Mouse (Mus musculus) ovary, postnatal 14 days (tissue): Measurements from ENCODE around the gene Pex11a.
"Not testable (repeated sequence)": the region's sequence is repeated elsewhere in the genome, so short reads cannot be mapped to it uniquely, and the experiment has no call there.

Source experiments
- DNase-seq: peaks from one replicate; pipeline ENCODE4 v3.0.0; 2022; ENCODE audit warnings: low spot score

Pex11a gene

GRCm38 (mm10) chr7:79742659-79743536 lies at the start of gene Pex11a, which contains the start of gene Wdr93:
Pex11a (minus strand) TSS chr7:79743131.
Wdr93 (plus strand) TSS chr7:79743163.
- DNase-seq, result peak; percentile 70

GRCm38 (mm10) chr7:79789812-79790211 lies 46.9 kb upstream of the Pex11a start:
- DNase-seq, result not testable (repeated sequence)

- peak; percentile 72 for DNase-seq
Observed at GRCm38 (mm10) chr7:79786295-79786694, 43.4 kb upstream of the Pex11a start.

- no peak for DNase-seq
Observed at GRCm38 (mm10) chr7:79782516-79782855, 39.6 kb upstream of the Pex11a start.

- no peak for DNase-seq
Observed at GRCm38 (mm10) chr7:79781826-79782515, 39.0 kb upstream of the Pex11a start.

DNA sequence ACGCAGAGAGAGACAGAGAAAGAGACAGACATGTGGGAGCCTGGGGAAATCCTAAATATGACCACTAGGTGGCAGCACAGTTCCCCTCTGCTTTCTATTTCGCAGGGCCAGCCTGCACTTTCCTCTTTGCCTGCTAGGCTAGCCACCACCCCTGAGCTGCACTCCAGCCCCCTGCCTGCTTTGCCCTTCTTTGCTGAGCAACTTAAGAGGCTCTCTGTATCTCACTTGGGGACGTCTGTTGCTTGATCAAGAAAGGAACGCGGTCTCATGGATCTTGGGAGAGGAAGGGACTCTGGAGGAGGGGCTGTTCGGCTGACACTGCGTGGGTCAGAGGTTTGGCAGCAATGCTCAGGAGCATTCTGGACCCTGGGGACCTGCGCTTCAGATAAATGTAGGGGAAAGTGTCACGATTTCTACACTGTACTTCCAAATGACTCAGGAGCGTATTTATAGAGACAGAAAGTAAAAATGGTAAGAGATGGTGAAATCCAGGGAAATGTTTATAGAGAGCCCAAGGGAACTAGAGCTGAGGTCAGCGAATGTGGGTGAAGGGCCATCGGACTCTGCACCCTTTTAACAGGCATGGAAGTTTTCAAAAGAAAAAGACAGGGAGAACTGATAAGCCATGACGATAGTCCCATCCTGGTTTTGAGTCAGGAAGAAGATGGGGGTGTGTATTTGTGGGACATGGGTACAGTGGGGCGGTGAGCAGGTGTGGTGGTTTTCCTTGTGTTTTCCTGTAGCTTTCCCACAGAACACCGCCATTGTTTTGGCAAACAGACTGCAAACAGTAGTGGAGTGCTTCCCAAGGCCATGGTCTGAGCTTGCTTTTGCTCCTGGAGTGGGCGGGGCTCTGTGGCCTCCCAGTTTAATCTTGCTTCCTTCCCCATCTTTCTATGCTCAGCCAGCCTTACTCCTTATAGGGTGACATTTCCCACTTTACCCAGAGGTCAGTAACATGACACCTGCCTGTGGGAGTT lies 38.0 kb upstream of the Pex11a start:
- peak; percentile 73 for DNase-seq

DNA sequence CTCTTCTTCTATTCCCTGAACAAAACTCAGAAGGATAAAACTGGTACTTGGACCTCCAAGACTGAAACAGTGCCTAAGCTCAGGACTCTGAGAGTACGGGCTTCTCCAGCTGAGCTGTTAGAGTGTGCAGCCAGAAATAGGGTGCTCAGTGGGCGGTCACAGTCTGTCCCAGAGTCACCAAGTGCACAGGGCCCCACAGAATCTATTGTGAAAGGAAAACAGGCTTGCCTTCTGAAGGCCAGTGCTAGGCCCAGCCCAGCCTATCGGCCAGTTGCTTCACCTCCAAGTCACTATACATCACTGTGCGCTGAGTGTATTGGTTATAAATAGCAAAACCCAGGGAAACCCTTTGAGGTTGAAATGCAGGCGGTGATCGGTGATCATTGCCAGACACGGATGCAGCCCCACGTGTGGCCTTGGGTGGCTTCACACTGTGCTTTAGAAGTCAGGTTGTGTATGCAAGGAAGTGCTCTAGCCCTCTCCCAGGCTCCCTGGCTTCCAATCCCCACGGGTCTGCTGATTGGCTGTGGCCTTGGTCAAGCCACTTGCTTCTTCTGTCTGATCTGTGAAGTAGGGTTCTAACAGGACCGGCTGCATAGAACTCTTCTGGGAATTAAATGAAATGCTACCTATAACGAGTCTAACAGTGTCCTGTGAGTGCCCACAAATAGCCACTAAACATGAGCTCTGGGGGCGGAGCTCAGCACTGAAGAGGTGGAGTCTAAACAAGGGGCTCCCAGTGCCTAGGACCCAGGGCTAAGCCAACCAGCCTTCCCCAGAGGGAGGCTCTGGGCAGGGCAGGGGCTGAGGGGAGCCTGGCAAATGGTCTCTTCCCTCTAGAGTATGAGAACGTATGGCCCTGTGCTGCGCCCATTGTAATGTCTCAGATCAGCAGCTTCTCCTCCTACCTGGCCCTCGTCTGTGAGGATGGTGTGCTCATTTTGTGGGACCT lies 28.9 kb upstream of the Pex11a start:
- DNase-seq, result no peak

DNA sequence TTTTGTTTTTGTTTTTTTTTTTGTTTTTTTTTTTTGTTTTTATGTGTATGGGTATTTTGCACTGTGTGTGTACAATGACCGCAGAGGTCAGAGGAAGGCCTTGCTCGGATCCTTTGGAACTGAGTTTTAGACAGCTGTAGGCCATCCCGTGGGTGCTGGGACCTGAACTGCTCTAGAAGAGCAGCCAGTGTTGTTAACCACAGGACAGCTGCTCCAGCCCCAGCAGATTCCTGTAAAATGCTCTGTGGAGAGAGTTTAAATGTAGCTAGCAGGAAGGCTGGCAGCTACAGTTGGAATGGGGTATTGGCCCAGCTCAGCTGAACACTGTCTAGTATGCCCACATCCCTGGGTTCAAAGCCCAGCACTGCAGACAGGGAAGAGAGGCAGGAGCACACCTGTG lies 26.7 kb upstream of the Pex11a start:
- no peak for DNase-seq

DNA sequence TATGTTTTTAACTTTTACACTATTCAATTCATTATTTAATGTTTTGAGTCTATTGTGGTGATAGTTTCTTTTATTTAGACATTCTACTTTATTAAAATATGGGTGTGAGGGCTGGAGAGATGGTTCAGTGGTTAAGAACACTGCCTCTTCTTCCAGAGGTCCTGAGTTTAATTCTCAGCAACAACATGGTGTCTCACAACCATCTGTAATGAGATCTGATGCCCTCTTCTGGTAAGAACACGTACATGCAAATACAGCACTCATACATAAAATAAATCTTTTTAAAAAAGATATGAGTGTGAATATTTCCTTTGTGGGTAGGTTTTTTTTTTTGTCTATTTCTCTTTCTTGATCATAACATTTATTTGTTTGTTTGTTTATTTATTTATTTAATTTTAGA lies 23.1 kb upstream of the Pex11a start:
- DNase-seq, result no peak

DNA sequence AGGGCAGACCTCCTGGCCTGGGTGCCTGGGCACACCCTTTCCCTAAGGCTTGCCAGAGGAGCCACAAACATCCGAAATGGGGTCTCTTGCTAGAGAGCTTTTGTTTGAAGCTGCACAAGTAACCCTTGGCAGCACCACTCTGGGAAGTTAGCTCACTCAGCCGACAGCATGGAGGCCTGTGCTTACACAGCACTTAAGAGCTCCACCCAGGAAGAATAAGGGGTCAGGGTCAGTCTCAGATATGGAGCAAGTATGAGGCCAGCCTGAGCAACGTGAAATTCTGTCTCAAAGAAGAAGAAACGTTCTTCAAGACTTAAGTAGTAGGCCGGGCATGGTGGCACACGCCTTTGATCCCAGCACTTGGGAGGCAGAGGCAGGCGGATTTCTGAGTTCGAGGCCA lies 19.2 kb upstream of the Pex11a start:
- no peak for DNase-seq

DNA sequence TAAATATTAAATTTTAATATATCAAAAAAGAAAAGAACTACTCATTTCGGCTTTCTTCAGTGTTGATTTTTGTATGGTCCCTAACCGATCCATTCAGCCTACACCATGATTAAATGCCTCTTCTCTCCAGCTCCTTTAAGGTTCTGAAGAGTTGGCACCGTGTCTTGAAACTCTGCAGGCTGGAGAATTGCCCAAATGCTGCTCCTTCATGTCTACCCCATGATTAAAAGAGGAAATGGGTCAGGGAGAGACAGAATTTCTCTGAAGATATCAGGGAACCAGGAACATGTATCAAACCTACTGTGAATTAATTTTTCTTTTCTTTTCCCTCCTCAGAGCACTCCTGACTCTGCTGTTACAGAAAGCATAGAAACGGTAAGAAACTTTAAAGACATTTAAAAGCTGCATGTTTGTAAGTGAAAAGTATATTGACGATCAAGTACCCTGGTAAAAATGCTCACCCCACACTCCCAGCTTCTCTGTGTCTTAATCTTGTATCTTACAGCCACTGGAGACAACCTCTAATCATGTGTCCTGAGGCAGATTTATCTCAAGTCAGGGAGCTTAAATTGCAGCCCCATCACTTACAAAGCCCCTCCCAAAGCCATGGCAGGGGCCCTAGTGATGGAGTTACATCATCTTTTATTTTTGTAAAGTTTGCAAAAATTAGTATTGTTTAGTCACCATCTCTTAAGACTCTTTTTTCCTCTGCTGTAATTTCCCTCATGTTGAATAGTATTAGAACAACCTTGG lies 18.4 kb upstream of the Pex11a start:
- DNase-seq, result no peak

DNA sequence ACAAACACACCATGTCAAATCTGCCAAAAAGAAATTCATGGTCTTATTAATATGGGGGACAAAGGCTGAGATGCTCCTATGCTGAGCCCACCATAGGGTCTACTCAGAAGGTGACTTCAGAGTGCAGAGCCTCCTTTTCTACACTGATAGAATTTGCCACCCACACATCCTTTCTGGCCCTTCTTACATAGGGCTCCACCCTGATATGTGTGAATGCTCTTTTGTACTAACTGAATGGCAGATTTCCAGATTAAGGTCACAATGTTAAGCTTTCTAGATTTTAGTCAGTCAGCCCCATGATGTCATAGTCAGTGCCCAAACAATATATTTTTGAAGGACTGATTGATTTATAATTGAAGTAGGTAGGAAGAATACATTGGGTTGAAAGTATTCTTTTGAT lies 16.8 kb upstream of the Pex11a start:
- no peak for DNase-seq

DNA sequence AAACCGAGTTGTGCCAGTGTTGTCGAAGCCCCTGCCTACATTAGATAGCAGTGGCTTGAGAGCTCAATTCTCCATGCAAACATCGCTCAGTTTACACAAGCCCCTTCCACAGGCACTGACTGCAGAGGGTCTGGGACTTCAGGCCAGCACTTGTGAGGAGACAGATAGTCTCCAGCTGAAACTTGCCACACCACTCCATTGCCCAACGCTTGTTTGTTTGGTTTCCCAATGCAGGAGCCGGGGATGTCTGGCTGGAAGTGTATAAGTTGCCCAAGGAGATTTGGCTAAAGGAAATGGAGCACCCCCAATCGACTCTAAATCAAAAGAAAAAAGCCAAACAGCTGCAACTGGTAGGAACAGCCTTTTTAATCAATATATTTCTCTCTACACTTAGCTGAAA lies 15.2 kb upstream of the Pex11a start:
- DNase-seq, result no peak

- no peak for DNase-seq
Observed at GRCm38 (mm10) chr7:79756334-79756733, 13.4 kb upstream of the Pex11a start.

DNA sequence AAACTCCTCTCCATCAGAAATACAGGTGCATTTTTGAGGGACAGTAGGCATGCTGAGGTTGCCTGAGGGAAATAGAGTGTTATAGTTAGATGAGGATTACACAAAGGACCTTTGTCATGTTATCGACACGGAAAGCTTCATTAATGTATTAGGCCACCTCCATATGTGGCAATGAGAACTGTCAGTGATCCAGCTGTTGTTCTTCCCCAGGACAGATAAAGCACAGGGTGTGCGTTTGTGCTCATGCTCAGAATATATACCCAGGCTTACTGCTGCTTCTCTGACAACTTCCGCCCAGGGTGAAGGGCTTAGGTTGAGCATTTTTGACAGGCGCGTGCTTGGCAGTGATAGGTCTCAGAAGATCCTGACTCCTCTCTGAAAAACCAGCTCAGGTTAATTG lies 6.6 kb upstream of the Pex11a start:
- no peak for DNase-seq

DNA sequence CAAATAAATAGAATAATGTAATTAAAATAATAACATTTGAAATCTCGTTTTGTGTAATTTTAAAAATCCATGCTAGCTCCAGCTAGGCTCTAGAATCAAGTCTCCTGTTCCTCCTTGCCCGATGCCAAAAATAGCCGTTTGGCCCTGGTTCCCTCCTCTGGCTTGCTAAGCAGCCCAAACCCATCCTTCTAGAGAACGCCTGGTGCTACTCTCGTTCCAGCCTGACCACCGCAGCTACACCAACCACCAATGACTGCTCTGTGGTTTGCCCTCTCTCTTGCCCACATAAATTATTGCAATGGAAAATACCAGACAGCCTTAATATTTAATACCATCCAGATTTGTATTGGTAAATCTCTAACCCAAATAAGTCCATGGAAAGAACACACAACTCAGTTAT lies 4.7 kb upstream of the Pex11a start:
- no peak for DNase-seq

DNA sequence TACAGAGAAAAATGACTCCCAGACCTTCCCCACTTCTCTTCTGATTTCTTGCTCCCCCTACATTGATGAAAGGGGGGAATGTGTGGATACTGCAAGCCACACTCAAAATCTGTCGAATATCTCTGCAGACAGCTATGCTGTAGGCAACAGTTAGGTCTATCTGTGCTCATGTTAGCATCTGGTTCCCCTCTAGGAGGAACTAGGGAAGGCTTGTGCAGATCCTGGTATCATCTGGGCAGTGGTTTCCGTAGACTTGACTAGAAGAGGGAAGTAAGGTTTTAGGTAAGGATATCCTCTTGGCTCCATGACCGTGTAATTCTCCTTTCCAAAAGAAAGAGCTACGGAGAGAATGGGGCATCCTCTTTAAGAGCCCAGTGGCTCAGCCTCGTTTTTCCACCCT lies 1.7 kb upstream of the Pex11a start:
- no peak for DNase-seq

DNA sequence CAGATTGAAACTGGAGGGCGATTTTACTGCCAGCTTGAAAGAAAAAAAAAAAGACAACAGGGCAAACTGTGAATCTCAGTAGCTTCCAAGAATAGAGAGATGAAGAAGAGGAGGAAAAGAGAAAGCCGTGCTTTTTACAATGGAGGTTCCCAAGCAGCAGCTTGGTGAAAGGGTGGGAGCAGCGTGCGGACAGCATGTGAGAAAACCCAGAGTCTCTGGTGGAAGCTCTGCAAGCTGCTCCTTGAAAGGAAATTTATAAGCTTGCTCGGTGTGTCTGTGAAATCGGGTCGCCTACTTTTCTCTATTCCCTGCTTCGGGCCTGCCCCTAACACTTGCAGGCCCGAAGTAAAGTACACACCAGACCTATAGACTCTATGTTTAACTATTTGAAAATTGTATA lies 1.1 kb upstream of the Pex11a start:
- DNase-seq, result no peak

DNA sequence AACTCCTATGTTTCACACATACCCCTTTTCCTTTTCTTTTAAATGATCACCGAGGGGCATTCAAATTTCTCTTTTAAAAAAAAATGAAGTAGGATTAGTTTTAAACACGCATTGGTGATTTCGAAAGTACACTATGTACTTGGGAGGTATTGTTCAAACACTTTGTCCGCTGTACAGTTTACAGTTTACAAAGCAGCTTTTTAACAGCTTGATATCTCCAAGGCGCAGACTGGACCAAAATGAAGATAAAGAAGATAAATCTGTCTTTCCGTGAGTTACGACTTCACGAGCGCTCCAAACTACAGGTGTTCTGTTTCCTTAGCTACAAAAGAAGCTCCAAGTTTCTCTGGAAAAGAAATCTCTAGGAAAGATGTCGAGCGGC lies 663 bp downstream of the Pex11a start:
- DNase-seq, result no peak

GRCm38 (mm10) chr7:79740279-79740678 lies 2.7 kb downstream of the Pex11a start:
- no peak for DNase-seq
